In the genomic region with DNA sequence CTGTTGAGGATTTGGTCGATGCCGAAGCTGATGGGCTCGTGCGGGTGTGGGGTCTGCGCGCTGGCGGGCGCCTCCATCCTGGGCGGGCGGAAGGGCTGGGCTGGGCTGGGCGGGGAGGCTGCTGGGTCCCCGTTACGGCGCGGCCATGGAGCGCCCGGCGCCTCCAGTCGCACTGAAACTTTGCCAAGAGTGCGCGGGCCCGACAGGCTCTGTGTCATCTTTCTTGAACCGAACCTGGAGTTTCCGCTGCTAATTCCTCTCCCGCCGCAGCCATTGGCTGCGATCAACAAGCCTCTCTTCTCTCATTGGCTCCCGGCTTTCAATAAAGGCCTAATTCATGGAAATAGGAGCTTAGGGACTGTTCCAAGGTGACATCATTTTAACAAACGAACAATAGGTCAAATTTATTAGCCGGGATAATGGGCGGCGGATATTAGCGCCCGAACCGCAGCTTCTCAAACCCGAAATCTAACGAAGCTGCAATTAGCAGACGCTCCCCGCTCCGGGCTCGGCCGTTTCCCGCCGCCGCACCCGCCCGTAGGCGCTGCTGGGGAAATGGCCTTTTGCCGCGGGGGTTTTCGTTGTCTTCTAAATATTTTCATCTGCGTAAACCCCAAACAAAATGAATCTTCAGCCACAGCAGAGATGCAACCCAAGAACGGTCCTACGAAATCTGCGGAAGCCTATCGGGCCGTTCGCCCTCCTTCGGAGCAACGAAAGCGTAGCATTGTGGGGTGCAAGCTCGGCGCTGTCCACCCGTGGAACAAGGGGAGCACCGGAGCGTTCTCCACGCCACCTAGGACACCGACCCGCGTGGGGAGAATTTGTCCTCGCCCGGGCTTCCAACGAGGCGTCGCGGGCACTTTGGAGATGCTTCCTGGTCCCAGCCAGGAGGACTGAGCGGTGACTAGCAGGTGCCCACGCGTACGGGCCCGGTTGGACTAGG, we compare ENCODE assay signal across 9 mouse cellular contexts. TPM values are rescaled to one million over a fixed set of nuclear protein-coding genes. Genes with fewer than 3 reads are reported as not detected.
DNase-seq lines count a peak whose midpoint lies in the region; ATAC-seq and TF ChIP-seq lines count a peak whose summit lies in the region.
"Had no signal": no experiment of that assay in that cellular context is flagged by ENCODE, and none has a peak within 500 bp of the region (broad histone marks: within the 10 kb centered on the region; RNA-seq: fewer than 3 reads in every experiment).

TSS of gene Tlx3 (minus strand) at position 207 of the 946 bp plus-strand sequence.

- peak within 1 kb of the TSS; percentile 51 for H3K4me2 ChIP-seq in liver, embryonic 12.5 days
- peak within 1 kb of the TSS; percentile 37 for H3K4me2 ChIP-seq in stomach, embryonic 16.5 days (ENCODE audit: low read depth, low read length)

- ATAC-seq in liver, embryonic 12.5 days = no peak
- ATAC-seq in stomach, embryonic 16.5 days (ENCODE audit: insufficient read depth, low FRiP score) = no peak

- H3K9me3 ChIP-seq in heart, embryonic 10.5 days = no peaks in the 10 kb centered on the region
- H3K9me3 ChIP-seq in ES-E14 (ENCODE audit: control insufficient read depth, insufficient read depth, low read depth, low read length) = no peaks in the 10 kb centered on the region
- H3K9me3 ChIP-seq in liver, embryonic 12.5 days (replicated peaks) = no peaks in the 10 kb centered on the region
- H3K9me3 ChIP-seq in stomach, embryonic 16.5 days (replicated peaks; ENCODE audit: control insufficient read depth, low read length) = no peaks in the 10 kb centered on the region

- H3K4me1 ChIP-seq in heart, embryonic 10.5 days = peaks cover 25% of the 10 kb centered on the region
- H3K4me1 ChIP-seq in ES-E14 (ENCODE audit: control insufficient read depth in 2 of 2, insufficient read depth in 2 of 2, low read length in 2 of 2, poor library complexity in 1 of 2) = peaks cover 0 to 11% of the 10 kb centered on the region in 2 experiments; a peak in 1 of 4 replicates
- H3K4me1 ChIP-seq in liver, embryonic 12.5 days = peaks cover 23% of the 10 kb centered on the region
- peaks cover 25% of the 10 kb centered on the region for H3K4me1 ChIP-seq in stomach, embryonic 16.5 days (ENCODE audit: control insufficient read depth, insufficient read depth, low read length)

- intact Hi-C loops in heart, postnatal 14 days (cut with DNase I) = no loop called here

- H3K27me3 ChIP-seq in heart, embryonic 10.5 days (ENCODE audit: insufficient read depth, poor library complexity, severe bottlenecking) = peaks cover 100% of the 10 kb centered on the region
- peaks cover 100% of the 10 kb centered on the region for H3K27me3 ChIP-seq in liver, embryonic 12.5 days (replicated peaks)
- H3K27me3 ChIP-seq in stomach, embryonic 16.5 days (ENCODE audit: control insufficient read depth, insufficient read depth, low read length) = peaks cover 87% of the 10 kb centered on the region

- H3K9ac ChIP-seq in ES-E14 (ENCODE audit: insufficient read depth, low read depth, low read length, poor library complexity, severe bottlenecking) = peak within 1 kb of the TSS; percentile 15; the same call in 1 of the 2 replicates
- H3K9ac ChIP-seq in liver, embryonic 12.5 days = no peak within 1 kb of the TSS
- no peak within 1 kb of the TSS for H3K9ac ChIP-seq in stomach, embryonic 16.5 days (ENCODE audit: low read length)

- H3K27ac ChIP-seq in heart, embryonic 10.5 days = no peak within 1 kb of the TSS
- H3K27ac ChIP-seq in ES-E14 (ENCODE audit: insufficient read depth, low read depth, low read length, poor library complexity, severe bottlenecking) = no peak within 1 kb of the TSS
- H3K27ac ChIP-seq in liver, embryonic 12.5 days = no peak within 1 kb of the TSS
- H3K27ac ChIP-seq in stomach, embryonic 16.5 days (ENCODE audit: low read length) = no peak within 1 kb of the TSS

- no peak for DNase-seq in heart, embryonic 10.5 days (ENCODE audit: low spot score)
- no peak for DNase-seq in heart, adult 11 months
- no peak for DNase-seq in ES-E14 (ENCODE audit: low read depth, low spot score)
- DNase-seq in cerebellum, postnatal 36 days = peak; percentile 86
- peak; percentile 36 to 39 for DNase-seq in heart, postnatal 14 days
- DNase-seq in layer of hippocampus, postnatal 25 days (ENCODE audit: extremely low spot score in 1 of 2, low spot score in 1 of 2) = no peak

- H3K4me3 ChIP-seq in heart, embryonic 10.5 days = peak within 1 kb of the TSS; percentile 50
- peak within 1 kb of the TSS; percentile 55 to 66 for H3K4me3 ChIP-seq in ES-E14 (ENCODE audit: insufficient read depth in 1 of 2, low read depth in 1 of 2, low read length in 2 of 2, poor library complexity in 1 of 2, severe bottlenecking in 1 of 2)
- H3K4me3 ChIP-seq in liver, embryonic 12.5 days = peak within 1 kb of the TSS; percentile 35
- H3K4me3 ChIP-seq in stomach, embryonic 16.5 days (replicated peaks; ENCODE audit: low read length) = peak within 1 kb of the TSS; percentile 29
- H3K4me3 ChIP-seq: erythroblast, embryonic 14.5 days had no signal

- under 1% methylated on average over 81 of the region's 81 CpGs for WGBS in heart, embryonic 10.5 days
- WGBS in liver, embryonic 12.5 days (ENCODE audit: insufficient replicate concordance) = 1% methylated on average over 74 of the region's 81 CpGs
- 1% methylated on average over 81 of the region's 81 CpGs for WGBS in stomach, embryonic 16.5 days

- in situ Hi-C loops in ES-E14 (cut with MboI; ENCODE audit: low sequenced_read_pairs in 2 of 2, unreplicated experiment in 2 of 2) = no loop called here

- no peaks in the 10 kb centered on the region for H3K36me3 ChIP-seq in heart, embryonic 10.5 days
- 0 out of 2 replicates have a peak, but pooled peaks cover under 1% of the 10 kb centered on the region for H3K36me3 ChIP-seq in ES-E14 (ENCODE audit: control insufficient read depth, insufficient read depth, low read length, poor library complexity, severe bottlenecking)
- H3K36me3 ChIP-seq in liver, embryonic 12.5 days = no peaks in the 10 kb centered on the region
- H3K36me3 ChIP-seq in stomach, embryonic 16.5 days (ENCODE audit: control insufficient read depth, insufficient read depth, low read length) = no peaks in the 10 kb centered on the region

TF ChIP-seq in ES-E14, 5 proteins besides CTCF, POLR2A, EP300 and RAD21:
- no peak for TF ChIP-seq MAFK (IDR thresholded peaks at IDR 0.05; ENCODE audit: insufficient read depth, low read depth, low read length)
- peak; percentile 43; the same call in 1 of the 2 replicates for TF ChIP-seq CHD2 (IDR thresholded peaks at IDR 0.05; ENCODE audit: low read depth, low read length)

RNA-seq across cellular contexts. Expression of gene Tlx3, which starts in this region (rescaled TPM):
- 0.28 TPM in 1 of 2 replicates, not detected in the other for polyA plus RNA-seq in heart, embryonic 10.5 days (2016; fragmentation: Nextera tagmentation; extraction: Ambion mirVana)
- 0.48 and 0.54 TPM in 2 replicates for total RNA-seq in ES-E14 (2012; rRNA removed)
- not detected for total RNA-seq in heart, postnatal 14 days (2021)
- polyA plus RNA-seq in liver, embryonic 12.5 days (2016; fragmentation: Nextera tagmentation; extraction: Ambion mirVana) = not detected in 2 replicates
- not detected in 2 replicates for polyA plus RNA-seq in stomach, embryonic 16.5 days (2015; fragmentation: Nextera tagmentation; extraction: Ambion mirVana)
- not detected for total RNA-seq in layer of hippocampus, postnatal 25 days (2021)

Comparison
In these comparisons a context has a peak if more than half of its experiments do, and no peak if none do; other contexts are left out.
1. Peak in DNase-seq in heart, postnatal 14 days; RNA of the gene not detected or under 1 TPM.
2. DNase-seq: peak in cerebellum, postnatal 36 days (2 of 2); none in heart, embryonic 10.5 days (single experiment), heart, adult 11 months (single experiment), ES-E14 (single experiment) and layer of hippocampus, postnatal 25 days (0 of 2).
3. Peak in every context shown above with its lines, with median percentiles within 50 percentile points of each other: H3K4me3 ChIP-seq.